Mouse (Mus musculus): ENCODE results near the gene Prmt3. TPM values are rescaled to one million over a fixed set of nuclear protein-coding genes. Genes with fewer than 3 reads are reported as not detected.

Gene Prmt3
- polyA plus RNA-seq, 1 experiment from 2014 or later: 48.2 TPM

- H3K4me3 ChIP-seq: no peak overlapping the region
- 91% methylated on average over 7 of the region's 7 CpGs for WGBS
- no peak for ATAC-seq (ENCODE audit: low read depth)
- no peaks in the 10 kb centered on the region for H3K9me3 ChIP-seq
- H3K27me3 ChIP-seq: peaks cover 64% of the 10 kb centered on the region
- H3K4me2 ChIP-seq: no peak overlapping the region
- H3K36me3 ChIP-seq: no peaks in the 10 kb centered on the region
- no peaks in the 10 kb centered on the region for H3K4me1 ChIP-seq (replicated peaks)
- H3K27ac ChIP-seq (replicated peaks): no peak overlapping the region
- H3K9ac ChIP-seq: no peak overlapping the region
Measured at GRCm38 (mm10) chr7:49766166-49766565, 12.0 kb upstream of the Prmt3 start.

- H3K9me3 ChIP-seq: no peaks in the 10 kb centered on the region
- no peak overlapping the region for H3K9ac ChIP-seq
- ATAC-seq (ENCODE audit: low read depth): no peak
- no peaks in the 10 kb centered on the region for H3K36me3 ChIP-seq
- peaks cover 64% of the 10 kb centered on the region for H3K27me3 ChIP-seq
- H3K4me3 ChIP-seq: no peak overlapping the region
- H3K4me1 ChIP-seq (replicated peaks): no peaks in the 10 kb centered on the region
- WGBS: 33% methylated on average over 9 of the region's 9 CpGs
- no peak overlapping the region for H3K27ac ChIP-seq (replicated peaks)
- no peak overlapping the region for H3K4me2 ChIP-seq
Measured at GRCm38 (mm10) chr7:49768509-49768908, 9.6 kb upstream of the Prmt3 start.

- H3K9me3 ChIP-seq: no peaks in the 10 kb centered on the region
- H3K4me2 ChIP-seq: no peak overlapping the region
- no peak for ATAC-seq (ENCODE audit: low read depth)
- H3K4me1 ChIP-seq (replicated peaks): peaks cover 9% of the 10 kb centered on the region
- no peak overlapping the region for H3K27ac ChIP-seq (replicated peaks)
- no peaks in the 10 kb centered on the region for H3K36me3 ChIP-seq
- WGBS: 81% methylated on average over 2 of the region's 2 CpGs
- H3K9ac ChIP-seq: no peak overlapping the region
- no peak overlapping the region for H3K4me3 ChIP-seq
- peaks cover 30% of the 10 kb centered on the region for H3K27me3 ChIP-seq
Measured at GRCm38 (mm10) chr7:49774396-49774795, 3.8 kb upstream of the Prmt3 start.

- H3K9me3 ChIP-seq: no peaks in the 10 kb centered on the region
- no peak overlapping the region for H3K4me3 ChIP-seq
- WGBS: 54% methylated on average over 3 of the region's 3 CpGs
- 0 out of 2 replicates have a peak overlapping the region, but pooled peaks have one; percentile 22 for H3K9ac ChIP-seq
- H3K4me1 ChIP-seq (replicated peaks): peaks cover 19% of the 10 kb centered on the region
- peaks cover 9% of the 10 kb centered on the region for H3K36me3 ChIP-seq
- ATAC-seq (ENCODE audit: low read depth): peak; percentile 42
- no peak overlapping the region for H3K4me2 ChIP-seq
- H3K27me3 ChIP-seq: 0 out of 2 replicates have a peak, but pooled peaks cover 6% of the 10 kb centered on the region
- H3K27ac ChIP-seq (replicated peaks): no peak overlapping the region
Measured at GRCm38 (mm10) chr7:49777585-49777984, 561 bp upstream of the Prmt3 start.

- ATAC-seq (ENCODE audit: low read depth): peak; percentile 11; the same call in 1 of the 2 replicates
Measured at GRCm38 (mm10) chr7:49778904-49779615, 914 bp downstream of the Prmt3 start.

GRCm38 (mm10) chr7:49783017-49783416, 4.9 kb downstream of the Prmt3 start:
- no peak overlapping the region for H3K4me3 ChIP-seq
- ATAC-seq (ENCODE audit: low read depth): no peak
- H3K27ac ChIP-seq (replicated peaks): no peak overlapping the region
- peaks cover 29% of the 10 kb centered on the region for H3K4me1 ChIP-seq (replicated peaks)
- peaks cover 26% of the 10 kb centered on the region for H3K36me3 ChIP-seq
- 100% methylated on average over 2 of the region's 2 CpGs for WGBS
- no peak overlapping the region for H3K4me2 ChIP-seq
- H3K9ac ChIP-seq: no peak overlapping the region
- H3K27me3 ChIP-seq: no peaks in the 10 kb centered on the region
- H3K9me3 ChIP-seq: no peaks in the 10 kb centered on the region

More at GRCm38 (mm10) chr7:49778904-49779615, 914 bp downstream of the Prmt3 start:
- Histone ChIP-seq H3K9ac (peak overlapping the region; percentile 79), H3K9me3 (no peaks in the 10 kb centered on the region), H3K4me2 (peak overlapping the region; percentile 70), H3K36me3 (peaks cover 19% of the 10 kb centered on the region), H3K27ac (replicated peaks) (peak overlapping the region; percentile 87), H3K4me1 (replicated peaks) (peaks cover 19% of the 10 kb centered on the region), H3K4me3 (peak overlapping the region; percentile 67), H3K27me3 (0 out of 2 replicates have a peak, but pooled peaks cover 6% of the 10 kb centered on the region)
- WGBS: 59% methylated on average over 12 of the region's 12 CpGs

GRCm38 (mm10) chr7:49785141-49785540, 7.0 kb downstream of the Prmt3 start:
- 94% methylated on average over 7 of the region's 7 CpGs for WGBS
- Histone ChIP-seq H3K9ac (no peak overlapping the region), H3K4me2 (no peak overlapping the region), H3K4me3 (no peak overlapping the region), H3K4me1 (replicated peaks) (peaks cover 13% of the 10 kb centered on the region), H3K36me3 (peaks cover 34% of the 10 kb centered on the region), H3K9me3 (no peaks in the 10 kb centered on the region), H3K27ac (replicated peaks) (no peak overlapping the region), H3K27me3 (no peaks in the 10 kb centered on the region)
- no peak for ATAC-seq (ENCODE audit: low read depth)

- H3K4me3 ChIP-seq: no peak overlapping the region
- H3K9me3 ChIP-seq: no peaks in the 10 kb centered on the region
- 43% methylated on average over 12 of the region's 12 CpGs for WGBS
- no peak overlapping the region for H3K4me2 ChIP-seq
- H3K36me3 ChIP-seq: peaks cover 41% of the 10 kb centered on the region
- peak; percentile 82 for ATAC-seq (ENCODE audit: low read depth)
- H3K27me3 ChIP-seq: no peaks in the 10 kb centered on the region
- H3K4me1 ChIP-seq (replicated peaks): peaks cover 14% of the 10 kb centered on the region
- peak overlapping the region; percentile 61; the same call in 1 of the 2 replicates for H3K27ac ChIP-seq (replicated peaks)
- H3K9ac ChIP-seq: no peak overlapping the region
Measured at GRCm38 (mm10) chr7:49786618-49787382, 8.7 kb downstream of the Prmt3 start.

- Histone ChIP-seq H3K9ac (no peak overlapping the region), H3K4me3 (no peak overlapping the region), H3K4me2 (no peak overlapping the region), H3K9me3 (no peaks in the 10 kb centered on the region), H3K27me3 (no peaks in the 10 kb centered on the region), H3K4me1 (replicated peaks) (peaks cover 14% of the 10 kb centered on the region), H3K27ac (replicated peaks) (peak overlapping the region; percentile 61; the same call in 1 of the 2 replicates), H3K36me3 (peaks cover 39% of the 10 kb centered on the region)
- peak; percentile 69; the same call in 1 of the 2 replicates for ATAC-seq (ENCODE audit: low read depth)
- 75% methylated on average over 3 of the region's 3 CpGs for WGBS
Measured at GRCm38 (mm10) chr7:49787383-49787645, 9.2 kb downstream of the Prmt3 start.

GRCm38 (mm10) chr7:49794304-49794703, 16.2 kb downstream of the Prmt3 start:
- no peak for ATAC-seq (ENCODE audit: low read depth)
- Histone ChIP-seq H3K4me2 (no peak overlapping the region), H3K4me3 (no peak overlapping the region), H3K4me1 (replicated peaks) (peaks cover 4% of the 10 kb centered on the region; the same call in 1 of the 2 replicates), H3K36me3 (peaks cover 48% of the 10 kb centered on the region), H3K27me3 (no peaks in the 10 kb centered on the region), H3K9me3 (no peaks in the 10 kb centered on the region), H3K9ac (no peak overlapping the region), H3K27ac (replicated peaks) (no peak overlapping the region)
- WGBS: 91% methylated on average over 2 of the region's 2 CpGs

GRCm38 (mm10) chr7:49797171-49797570, 19.0 kb downstream of the Prmt3 start:
- H3K4me2 ChIP-seq: no peak overlapping the region
- no peaks in the 10 kb centered on the region for H3K27me3 ChIP-seq
- H3K4me1 ChIP-seq (replicated peaks): no peaks in the 10 kb centered on the region
- H3K9me3 ChIP-seq: no peaks in the 10 kb centered on the region
- 89% methylated on average over 1 of the region's 1 CpGs for WGBS
- H3K9ac ChIP-seq: no peak overlapping the region
- H3K36me3 ChIP-seq: peaks cover 35% of the 10 kb centered on the region
- ATAC-seq (ENCODE audit: low read depth): no peak
- no peak overlapping the region for H3K27ac ChIP-seq (replicated peaks)
- no peak overlapping the region for H3K4me3 ChIP-seq

GRCm38 (mm10) chr7:49803511-49803910, 25.4 kb downstream of the Prmt3 start:
- no peaks in the 10 kb centered on the region for H3K9me3 ChIP-seq
- peaks cover 12% of the 10 kb centered on the region; the same call in 1 of the 2 replicates for H3K4me1 ChIP-seq (replicated peaks)
- peaks cover 15% of the 10 kb centered on the region; the same call in 1 of the 2 replicates for H3K36me3 ChIP-seq
- H3K9ac ChIP-seq: no peak overlapping the region
- no peak overlapping the region for H3K27ac ChIP-seq (replicated peaks)
- H3K4me2 ChIP-seq: no peak overlapping the region
- H3K27me3 ChIP-seq: no peaks in the 10 kb centered on the region
- H3K4me3 ChIP-seq: no peak overlapping the region
- ATAC-seq (ENCODE audit: low read depth): no peak
- 86% methylated on average over 6 of the region's 6 CpGs for WGBS
